Mouse (Mus musculus) common myeloid progenitor, adult 5-6 weeks (primary cell): ENCODE results near the gene Taf10. TPM values are rescaled to one million over a fixed set of nuclear protein-coding genes. Genes with fewer than 3 reads are reported as not detected.

Source experiments
- ATAC-seq: replicated peaks from 2 replicates; pipeline ENCODE4 v1.8.0; 2016; ENCODE audit warnings: low read depth, mild to moderate bottlenecking, moderate TSS enrichment, inconsistent platforms; ENCODE audit not compliant: poor library complexity, severe bottlenecking
- total RNA-seq: library from RNA; stranded (forward); fragments of 200-1000, 187-1606 nt; gene quantifications from 2 replicates; pipeline ENCODE4 v1.2.3, GENCODE M21; 2017

Taf10 gene
- 179 and 220 TPM in 2 replicates for total RNA-seq

DNA sequence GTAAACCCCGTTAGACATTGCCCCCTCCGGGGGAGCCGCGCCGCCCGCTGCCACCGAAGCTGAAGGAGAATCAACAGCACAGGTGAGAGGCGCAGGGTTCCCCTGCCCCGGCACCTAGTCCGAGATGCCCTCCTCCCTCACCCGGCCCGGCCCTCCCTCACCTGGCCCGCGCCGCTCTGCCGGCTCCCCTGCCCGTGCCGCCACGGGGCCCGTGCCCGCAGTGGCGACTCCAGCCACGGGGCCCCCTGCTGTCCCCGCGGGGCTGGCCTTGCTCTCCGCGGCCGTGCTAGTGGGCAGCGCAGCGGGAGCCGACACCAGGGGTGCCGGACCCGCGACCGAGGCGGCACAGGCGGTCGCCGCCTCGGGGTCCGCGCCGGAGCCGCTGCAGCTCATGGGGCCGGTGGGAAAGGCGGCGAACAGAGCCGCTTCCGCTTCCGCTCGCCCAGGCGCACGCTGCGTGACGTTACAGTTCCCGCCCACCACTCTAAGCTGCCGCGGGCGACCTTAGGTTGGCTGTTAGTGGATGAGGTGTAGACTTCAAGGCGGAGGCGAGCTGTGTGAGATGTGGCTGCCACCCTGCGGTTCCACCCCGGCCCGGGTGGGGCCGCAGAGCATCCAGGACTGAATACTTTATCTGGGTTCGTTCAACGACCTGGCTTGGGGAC is at the start of gene Taf10:
TSS of gene Taf10 (minus strand) at position 436 of the 665 bp plus-strand sequence.
- peak; percentile 98 for ATAC-seq

DNA sequence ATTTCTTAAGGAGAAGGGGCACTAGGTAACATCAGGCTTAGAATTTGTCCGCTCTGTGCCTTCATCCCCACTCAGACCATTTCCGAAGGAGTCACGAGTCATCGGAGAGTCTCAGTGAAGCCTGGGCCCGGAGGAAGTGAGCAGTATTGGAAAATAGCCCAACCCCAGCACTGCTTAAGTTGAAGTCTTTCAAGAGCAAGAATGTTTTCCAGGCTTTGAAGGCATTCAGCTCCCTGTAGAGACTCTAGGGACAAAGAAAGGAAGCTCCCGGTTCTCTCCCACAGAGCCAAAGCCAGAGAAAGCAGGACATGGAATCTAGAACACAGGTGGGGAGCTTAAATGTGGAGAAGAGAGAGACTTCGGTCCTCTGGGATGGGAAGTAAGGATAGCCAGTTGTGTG is 49.5 kb upstream of the Taf10 start:
- no peak for ATAC-seq

- ATAC-seq: no peak
These were observed 47.0 kb upstream of the Taf10 start for GRCm38 (mm10) chr7:105791147-105791546.

DNA sequence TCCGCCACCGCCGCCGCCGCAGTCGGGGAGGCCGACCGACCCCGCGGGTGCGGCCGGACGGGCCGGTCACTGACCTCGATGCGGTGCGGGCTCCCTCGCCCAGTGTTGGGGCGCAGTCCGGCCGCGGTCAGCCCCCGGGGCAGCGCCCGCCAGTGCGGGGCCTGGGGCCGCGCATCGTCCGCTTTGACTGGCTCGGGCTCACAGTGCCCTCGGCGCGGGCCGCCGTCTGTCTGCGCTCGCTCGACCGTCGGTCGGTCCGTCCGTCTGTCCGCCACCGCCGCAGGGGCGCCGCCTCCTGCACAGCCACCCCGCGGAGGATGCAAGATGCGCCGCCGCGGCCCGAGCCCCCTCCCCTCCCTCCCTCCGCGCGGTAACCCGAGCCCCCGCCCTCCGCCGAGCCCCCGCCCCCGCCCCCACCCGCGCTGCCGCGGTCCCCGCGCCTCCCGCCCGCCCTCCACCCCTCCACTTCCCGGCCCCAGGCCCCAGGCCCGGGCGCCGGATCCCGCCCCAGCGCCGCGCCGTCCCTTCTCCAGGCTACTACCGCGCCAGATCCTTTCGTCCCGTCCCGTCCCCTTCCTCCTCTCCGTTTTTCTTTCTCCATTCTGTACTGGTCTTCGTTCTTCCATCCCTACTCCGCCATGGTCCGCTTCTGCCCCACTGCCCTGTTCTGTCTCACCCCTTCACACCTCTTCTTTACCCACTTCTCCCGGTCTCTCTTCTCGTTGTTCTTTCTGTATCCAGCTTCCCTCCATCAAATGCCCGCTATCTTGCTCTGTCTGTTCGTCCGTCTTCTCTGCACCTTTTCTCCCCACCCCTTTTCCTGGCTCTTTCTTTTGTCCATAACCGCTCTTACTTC is 43.4 kb upstream of the Taf10 start, which contains the start of gene Dchs1:
TSS of gene Dchs1 (minus strand) at position 370 of the 856 bp plus-strand sequence.
- ATAC-seq: peak; percentile 39; the same call in 1 of the 2 replicates

DNA sequence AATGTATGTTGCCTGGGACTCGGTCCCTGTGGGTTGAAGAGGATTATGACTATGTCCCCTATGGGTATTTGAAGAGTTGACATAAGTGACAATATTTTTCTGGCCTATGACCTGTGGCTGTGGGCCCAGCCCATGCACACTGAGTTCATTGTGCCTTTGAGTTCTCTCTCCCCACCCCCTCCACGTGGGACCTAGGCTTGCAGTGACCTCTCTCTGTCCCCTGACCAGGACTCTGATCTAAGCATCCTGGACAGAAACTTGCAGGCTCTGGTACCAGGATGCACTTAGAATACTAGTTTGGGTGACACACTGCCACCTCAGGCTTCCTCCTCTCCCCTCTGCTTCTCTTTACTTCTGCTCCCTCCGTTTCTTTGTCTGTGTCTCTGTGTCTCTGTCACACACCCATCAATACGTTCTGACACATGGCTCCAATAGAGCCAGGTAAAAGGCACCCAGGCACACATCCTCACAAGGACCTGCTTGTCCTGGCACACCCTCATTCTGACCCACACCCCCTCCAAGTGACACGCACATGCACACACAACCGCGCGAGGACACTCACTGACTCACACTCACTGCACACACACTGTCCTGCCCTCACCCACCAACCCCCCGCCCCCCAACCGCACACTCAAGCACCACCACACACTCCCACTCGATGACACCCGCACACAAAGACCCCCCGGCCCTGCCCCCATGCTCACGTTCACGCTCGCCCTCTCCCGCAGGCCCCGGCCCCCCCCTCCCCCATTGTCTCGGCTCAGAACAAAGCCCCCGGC is 42.5 kb upstream of the Taf10 start:
- ATAC-seq: peak; percentile 26; the same call in 1 of the 2 replicates

DNA sequence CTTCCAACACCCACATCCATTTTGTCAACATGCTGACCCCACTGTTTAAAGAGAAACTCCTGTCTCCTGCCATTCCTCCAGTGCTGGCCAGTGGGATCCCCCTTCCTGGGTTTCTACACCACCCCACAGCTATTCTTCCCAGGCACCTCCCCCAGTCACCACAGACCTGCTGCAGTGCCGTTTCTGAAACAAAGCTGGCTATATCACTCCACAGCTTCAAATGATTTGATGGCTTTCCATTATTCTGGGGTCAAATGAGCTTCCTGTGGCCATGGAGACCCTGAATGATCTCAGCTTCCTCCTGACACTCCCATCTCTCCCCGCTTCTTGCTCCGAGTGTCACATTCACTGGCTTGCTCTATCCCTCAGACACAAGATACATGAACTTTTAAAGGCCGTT is 40.4 kb upstream of the Taf10 start:
- ATAC-seq: no peak

DNA sequence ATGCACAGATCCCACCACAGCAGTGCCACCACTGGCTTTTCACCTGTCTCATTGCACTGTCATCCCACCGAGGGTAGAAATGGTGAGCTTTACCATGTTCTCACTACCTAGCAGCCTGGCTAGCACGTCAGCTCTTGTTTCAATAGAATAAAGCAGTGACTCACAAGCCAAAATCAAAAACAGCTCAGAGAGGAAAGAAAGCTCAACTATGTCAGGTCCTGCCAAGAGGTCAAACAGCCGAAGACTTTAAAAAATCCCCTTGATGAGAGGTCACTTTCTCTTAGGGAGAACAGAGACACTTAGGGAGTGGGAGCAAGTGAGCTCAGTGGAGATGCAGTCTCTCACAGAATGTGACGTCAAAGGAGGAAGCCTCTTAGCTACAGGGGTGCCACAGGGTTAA is 39.7 kb upstream of the Taf10 start:
- no peak for ATAC-seq

DNA sequence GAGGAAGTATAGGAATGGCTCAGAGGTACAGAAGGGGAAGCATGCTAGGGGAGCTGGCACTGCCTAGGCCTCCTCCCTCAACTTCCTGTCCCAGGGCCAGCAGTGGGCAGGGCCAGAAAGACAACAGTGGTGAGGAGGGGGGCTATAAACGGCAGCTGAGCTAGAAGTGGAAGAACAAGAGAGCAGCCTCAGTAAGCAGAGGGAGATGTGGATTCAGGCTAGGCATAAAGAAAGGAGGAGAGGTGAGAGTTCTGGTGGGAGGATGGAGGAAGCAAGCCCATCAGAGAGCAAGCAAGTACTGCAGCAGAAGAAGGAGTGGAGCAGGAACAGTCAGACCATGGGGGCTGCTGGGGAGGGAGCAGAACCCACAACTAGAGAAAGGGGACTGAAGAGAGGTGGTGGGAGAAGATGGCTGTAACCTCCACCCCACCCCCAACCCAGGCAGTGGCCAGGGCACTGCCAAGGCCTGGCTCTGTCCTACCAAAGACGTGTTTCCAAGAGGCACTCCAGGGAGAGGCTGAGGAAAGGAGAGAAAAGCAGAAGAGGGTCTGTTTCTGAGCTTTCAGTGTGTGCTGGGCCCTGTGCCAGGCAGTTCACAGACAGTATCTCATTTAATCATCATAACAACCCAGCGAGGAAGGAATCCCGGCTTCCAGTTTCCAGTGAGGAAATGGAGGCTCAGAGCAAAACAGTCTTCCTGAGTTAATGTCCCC is 34.5 kb upstream of the Taf10 start:
- ATAC-seq: peak; percentile 86

DNA sequence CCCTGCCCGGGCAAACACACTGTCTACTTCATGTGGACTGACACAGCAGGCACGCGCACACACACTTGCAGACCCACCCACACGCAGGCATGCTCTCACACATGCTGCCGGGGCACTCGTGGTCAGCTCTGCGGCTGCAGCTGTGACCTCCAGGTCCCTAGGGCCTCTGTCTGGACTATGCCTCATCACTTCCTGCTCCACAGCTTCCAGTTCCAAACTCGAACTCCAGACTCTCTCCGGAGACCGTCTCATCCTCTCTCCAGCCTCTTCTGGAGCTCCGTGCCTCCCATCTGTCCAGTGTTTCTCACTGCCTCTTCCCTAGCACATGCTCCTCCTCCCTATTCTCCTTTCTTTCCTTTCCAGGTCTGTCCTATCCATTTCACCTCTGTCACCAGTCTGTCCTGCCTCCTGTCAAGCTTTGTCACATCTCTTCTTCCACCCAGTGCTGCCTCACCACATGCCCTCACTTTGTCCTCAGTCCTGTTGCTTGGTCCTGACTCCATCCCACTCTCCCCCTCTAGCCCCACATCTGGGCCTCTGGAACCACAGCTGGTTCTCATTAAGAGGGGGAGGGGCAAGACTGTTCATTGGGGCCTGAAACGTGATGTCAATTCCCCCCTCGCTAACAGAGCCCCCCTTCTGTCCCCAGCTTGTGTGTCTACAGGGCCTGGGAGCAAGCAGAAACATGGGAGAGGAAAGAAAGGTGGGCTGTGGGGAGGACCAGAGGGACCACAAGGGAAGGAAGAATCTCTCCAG is 33.8 kb upstream of the Taf10 start:
- peak; percentile 64 for ATAC-seq

DNA sequence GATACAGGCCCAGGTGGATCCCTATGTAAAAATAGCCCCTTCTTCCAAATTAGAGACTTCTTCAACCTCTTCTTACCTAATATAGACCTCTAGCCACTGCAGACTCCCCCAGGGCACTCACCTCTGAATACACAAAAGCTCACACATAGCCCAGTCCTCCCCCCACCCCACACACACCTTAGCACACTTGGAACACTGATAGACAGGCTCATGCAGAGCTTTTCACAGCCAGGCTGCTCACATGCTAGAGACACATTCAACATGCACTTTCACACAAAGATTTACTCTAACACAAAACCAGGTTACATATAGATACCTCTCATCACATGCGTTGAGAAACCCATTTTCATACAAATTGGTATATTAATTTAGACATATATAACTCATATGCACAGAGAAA is 33.2 kb upstream of the Taf10 start:
- no peak for ATAC-seq

- no peak for ATAC-seq
These were observed 31.9 kb upstream of the Taf10 start for GRCm38 (mm10) chr7:105776026-105776425.

DNA sequence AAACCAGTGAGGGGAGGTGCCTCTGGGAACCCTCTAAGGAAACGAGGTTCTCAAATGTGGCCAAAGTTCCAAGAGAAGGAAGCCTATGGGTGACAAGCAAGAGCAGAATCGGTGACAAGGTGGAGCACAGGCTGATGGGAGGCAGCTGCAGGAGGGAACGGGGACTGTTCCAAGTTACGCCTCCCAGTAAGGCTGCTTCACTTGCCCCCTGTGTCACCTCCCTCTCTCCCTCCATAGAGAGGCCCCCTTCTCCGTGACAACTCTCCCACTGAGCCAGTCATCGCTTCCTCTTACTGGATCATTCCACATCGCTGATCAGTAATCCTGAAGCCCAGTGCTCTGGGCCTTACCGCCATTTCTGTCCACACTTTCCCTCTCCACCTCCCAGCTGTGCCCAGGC is 30.5 kb upstream of the Taf10 start:
- no peak for ATAC-seq

DNA sequence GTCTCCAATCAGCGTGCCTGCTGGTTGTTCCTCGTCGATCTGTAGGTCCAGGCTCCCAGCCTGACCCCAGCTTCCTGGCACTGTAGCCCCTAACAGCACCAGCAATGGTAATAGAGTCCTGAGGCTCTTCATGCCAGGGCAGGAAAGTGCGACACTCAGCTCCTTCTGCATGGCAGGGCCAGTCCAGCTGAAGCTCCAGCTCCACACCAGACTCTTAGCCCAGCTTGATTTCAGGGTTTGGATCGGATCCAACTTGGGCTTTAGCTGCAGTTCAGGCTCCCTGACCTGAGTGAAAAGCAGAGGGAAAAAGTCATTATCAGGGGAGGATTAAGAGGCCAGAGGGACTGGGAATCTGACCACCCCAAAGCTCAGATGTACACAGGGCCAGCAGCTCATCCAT is 28.9 kb upstream of the Taf10 start:
- no peak for ATAC-seq

- ATAC-seq: no peak
These were observed 28.2 kb upstream of the Taf10 start for GRCm38 (mm10) chr7:105772331-105772730.

DNA sequence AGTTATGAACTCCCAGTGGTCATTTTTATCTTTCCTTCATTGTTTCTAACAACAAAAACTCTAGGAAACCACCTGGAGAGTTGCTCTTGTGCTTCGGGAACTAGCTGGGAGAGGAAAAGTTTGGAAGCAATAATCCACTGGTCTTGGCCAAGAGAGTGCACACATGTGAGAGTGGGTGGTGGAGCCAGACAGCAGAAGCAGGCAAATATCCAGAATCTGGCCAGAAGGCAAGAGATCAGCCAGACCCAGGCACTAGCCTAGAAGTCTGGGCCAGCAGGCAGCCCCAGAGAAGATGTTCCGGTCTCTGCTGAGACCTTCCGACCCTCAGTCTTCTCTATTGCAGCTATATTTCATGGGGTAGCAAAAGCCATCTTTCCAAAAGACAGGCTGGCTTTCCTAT is 25.8 kb upstream of the Taf10 start:
- ATAC-seq: no peak

DNA sequence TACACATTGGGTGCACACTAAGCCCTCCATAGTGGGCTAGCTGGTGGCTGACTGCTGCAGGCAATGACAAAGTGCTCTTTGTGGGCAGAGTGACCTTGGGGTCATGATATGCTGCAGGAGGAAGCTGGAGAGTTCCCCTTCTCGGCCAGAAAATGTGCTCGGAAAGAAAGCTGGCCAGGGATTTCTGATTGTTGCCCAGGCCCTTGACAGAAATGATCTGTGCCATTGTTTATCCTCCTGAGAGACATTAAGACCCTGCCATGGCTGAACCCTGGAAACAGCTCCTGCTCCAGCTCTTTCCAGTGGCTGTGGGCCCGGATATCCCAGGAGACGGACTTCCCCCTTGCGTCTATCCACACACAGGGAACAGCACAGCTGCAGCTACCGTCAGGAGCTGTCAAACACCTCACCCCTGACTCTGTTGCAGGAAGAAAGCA is 23.6 kb upstream of the Taf10 start:
- peak; percentile 78 for ATAC-seq

DNA sequence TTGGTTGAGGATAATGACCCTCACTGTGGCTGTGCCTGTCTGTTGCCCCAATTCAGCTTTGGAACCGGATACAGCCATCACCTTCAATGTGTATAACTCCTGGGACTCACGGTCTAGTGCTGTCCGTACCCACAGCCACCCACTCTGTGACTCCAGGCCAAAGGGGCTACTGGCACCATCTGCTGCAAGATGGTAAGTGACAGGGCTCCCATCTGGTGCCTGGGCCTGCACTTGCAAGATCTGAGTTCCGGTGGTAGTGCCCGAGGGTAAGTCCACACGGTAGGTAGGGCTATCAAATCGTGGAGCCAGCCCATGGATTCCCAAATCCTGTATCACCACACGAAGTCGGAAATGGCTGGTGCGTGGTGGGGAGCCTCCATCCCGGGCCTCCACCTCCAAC is 20.2 kb upstream of the Taf10 start:
- ATAC-seq: no peak

DNA sequence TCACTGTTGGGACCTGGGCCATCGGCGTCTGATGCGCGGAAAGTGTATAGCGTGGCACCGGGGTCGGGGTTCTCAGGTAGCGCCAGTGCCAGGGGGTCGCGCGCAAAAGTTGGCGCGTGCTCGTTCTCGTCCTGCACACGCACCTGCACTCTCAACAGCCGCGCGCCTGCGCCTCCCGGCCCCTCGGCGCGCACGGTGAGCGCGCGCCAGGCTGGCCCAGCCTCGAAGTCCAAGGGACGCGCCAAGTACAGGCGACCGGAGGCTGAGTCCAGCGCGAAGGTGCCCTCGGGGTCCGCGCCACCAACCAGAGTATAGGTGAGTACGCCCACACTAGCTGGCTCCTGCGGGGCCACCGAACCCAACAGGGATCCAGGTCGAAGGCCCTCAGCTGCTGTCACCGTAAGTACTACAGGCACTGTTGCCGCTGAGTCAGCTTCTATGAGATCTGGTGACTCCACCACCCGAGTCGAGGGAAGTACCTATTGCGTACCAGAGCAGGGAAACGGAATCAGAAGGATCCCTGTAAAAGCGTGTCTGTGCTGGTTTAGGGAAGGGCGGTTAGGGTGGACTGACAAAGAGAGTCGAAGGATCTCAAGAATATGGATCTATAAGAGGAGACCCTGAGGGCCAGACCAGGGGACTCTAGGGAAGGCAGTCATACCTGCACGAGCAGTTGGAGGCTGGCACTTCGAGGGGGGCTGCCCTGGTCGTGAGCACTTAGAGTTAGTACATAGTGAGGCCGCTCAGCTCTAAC is 18.5 kb upstream of the Taf10 start:
- 0 out of 2 replicates have a peak, but pooled peaks have one; percentile 30 for ATAC-seq
